Mouse (Mus musculus) spleen, postnatal 36 days (tissue): ENCODE results near the gene Spats1.
"Not testable (repeated sequence)": the region's sequence is repeated elsewhere in the genome, so short reads cannot be mapped to it uniquely, and the experiment has no call there.

ENCODE experiments used
- DNase-seq, 2 experiments: peaks; one replicate each; pipeline ENCODE4 v3.0.0; 2022; ENCODE audit warnings: low spot score in 2 of 2, mixed read lengths in 1 of 2

The Spats1 gene

DNA sequence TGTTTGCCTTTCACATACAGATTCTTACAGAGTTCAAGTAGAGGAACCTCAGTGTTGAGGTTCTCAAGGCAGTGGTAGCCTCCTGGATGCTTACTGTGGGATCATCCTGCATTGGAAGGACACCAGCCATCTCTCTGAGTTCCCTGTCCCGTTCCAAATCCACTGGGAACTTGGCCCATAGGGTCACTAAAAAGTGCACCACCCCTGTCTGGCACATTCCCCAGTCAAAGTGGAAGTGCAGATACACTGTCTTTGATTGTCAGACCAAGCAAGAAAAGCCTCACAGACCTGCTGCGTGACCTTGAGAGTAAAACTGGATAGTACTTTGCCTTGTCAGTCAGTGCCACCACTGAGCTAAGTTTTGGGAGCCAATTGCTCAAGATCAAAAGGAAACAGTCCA lies 28.2 kb downstream of the Spats1 start:
- no peak for DNase-seq

DNA sequence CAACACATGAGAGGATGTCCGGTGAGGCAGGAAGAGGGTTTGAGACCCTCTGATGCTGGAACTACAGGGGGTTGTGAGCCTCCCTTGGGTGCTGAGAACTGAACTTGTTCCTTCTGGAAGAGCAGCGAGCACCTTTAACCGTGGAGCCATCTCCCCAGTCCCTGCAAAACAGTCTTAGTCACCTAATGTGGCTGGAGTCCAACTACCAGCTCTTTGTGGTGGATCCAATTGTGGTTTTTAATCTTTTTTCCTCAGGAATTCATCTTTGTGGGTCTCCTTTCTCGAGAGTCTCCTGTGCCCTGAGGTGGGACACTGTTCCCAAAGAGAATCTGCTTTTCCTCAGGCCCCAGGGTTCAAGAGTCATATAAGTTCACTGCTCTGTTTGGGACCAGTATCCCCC lies 29.3 kb downstream of the Spats1 start:
- DNase-seq: no peak

DNA sequence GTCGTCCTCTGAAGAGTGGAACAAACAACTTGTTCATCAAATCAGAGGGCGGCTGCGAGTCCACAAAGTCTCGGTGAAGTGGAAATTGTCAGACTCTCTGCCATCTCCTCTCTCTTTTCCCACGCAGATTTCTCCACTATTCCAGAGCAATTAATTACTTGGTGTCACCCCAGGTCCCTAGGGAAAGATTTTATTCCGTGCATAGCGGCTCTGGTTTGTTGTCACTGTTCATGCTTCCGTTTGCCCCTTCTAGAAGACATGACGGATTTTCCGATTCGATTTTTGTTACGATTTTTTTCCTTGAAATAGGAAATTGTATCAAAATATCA lies 41.0 kb downstream of the Spats1 start:
- no peak for DNase-seq

DNA sequence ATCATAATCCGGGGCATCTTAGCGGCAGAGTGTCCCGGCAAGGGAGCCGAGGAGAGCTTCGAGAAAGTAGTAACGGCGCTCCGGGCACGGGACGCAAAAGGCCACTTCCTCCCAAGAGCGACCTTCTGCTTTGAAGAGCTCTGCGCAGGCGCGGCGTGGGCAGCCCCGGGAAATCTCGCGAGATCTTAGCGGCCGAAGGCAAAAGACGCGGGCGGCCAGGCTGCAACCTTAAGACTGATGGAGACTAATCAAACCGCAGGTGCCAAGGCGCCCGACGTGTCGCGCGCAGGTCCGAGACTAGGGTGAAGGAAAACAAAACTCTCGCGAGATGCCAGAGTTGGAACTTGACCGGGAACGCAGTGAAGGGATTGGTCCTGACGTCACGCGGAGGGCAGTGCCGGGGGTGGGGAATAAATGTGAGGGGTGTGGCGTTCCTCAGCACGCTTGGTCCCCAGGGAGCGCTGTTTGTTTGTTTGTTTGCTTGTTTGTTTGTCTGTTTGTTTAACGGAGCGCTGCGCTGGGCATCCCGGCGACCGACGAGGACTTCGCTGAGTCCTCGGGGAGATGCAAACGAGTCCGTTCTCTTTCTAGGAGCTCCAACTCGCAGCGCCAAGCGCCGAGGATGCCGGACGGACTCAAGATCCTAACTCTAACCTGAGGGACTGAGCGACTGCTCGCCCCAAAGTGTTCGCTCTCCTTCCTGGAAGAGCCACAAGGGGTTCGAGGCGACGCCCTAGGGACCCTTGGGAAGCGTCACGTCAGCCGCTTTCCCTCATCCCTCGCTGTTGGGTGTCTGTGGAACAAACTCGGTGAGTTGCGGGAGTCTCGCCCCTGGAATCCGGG lies 41.6 kb downstream of the Spats1 start, which contains the start of gene Cdc5l:
Gene Cdc5l, minus strand, starts transcription at position 319 of the 843 bp plus-strand sequence.
- DNase-seq: peak; percentile 94 to 97

DNA sequence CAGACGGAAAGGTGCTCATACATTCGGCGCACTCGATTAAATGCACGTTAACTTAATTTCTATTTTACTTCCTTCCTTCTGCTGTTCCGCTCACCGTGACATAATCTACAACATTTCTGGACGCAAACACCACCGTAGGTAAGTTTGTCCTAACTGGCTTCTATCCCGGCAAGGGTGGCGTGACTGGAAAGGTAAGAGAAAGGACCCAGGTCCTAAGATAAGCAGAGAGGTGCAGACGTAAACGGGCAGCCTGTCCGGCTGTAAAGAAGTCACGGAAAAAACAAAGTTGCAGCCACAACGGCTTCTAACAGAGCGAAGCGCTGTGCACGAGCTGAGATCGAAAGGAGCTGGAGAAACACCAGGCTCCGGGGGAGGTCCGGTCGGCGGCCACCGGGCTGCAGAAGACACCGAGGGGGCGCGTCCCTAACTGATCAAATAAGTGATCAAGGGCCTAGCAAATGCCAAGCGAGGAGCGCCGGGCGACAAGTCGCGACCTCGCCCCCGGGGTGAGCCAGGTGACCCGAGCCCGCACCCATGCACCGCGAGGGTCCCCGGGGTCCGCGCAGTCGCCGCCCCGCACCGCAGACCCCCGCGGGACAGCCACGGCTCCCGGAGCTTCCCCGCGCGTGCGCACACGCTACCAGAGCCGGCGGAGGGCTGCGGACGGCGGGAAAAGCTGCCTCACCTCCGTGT lies 42.4 kb downstream of the Spats1 start:
- DNase-seq: peak in 1 of 2 experiments; percentile 46

DNA sequence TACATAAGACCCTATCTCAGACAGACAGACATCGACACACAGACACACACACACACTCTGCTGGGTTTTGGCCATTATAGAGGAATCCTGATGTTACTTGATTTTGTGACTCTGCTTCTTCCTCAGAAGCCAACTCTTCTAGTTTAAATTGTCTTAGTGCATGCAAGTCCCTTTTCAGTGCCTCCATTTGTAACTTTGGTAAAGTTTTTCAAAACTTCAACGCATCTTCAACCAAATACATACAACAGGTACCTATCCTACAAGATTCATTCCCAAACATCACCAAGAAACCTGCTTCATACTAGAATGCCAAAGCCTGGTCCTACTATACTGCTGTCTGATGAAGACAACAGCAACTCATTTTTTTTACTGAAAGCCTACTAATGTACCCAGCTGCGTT lies 43.2 kb downstream of the Spats1 start:
- no peak for DNase-seq

DNA sequence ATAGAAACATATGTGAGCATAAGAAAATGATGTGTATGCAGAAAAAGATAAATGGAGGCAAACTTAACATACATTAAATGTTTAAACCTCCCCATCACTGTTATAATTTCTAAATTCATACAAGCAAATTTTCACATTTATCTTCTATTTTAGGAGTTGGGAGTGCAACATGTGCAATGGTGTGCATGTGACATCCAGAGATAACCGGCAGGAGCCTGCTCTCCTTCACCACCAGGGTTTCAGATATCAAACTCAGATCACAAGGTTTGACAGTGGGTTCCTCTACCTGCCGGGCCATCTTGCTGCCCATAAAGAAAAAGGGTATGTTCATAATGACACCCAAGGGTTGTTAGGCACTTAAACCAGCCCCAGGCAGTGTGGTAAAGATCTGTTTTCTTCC lies 57.8 kb downstream of the Spats1 start:
- no peak for DNase-seq

DNA sequence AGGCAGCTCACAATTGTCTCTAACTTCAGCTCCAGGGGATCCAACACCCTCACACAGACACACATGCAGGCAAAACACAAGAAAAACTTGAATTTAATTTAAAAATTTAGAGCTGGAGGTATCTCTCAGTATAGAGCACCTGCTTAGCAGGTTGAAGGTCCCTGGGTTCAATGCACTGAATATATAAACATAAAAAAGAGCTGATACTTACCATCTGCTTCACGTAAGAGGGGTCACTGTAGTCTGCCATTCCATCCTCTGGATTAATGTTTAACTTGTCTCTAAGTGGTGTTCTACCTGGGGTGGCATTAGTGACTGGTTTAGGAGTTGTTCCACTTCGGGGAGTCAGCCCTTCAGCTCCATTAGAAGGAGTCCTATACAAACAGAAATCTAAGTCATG lies 63.6 kb downstream of the Spats1 start:
- not testable (repeated sequence) for DNase-seq

DNA sequence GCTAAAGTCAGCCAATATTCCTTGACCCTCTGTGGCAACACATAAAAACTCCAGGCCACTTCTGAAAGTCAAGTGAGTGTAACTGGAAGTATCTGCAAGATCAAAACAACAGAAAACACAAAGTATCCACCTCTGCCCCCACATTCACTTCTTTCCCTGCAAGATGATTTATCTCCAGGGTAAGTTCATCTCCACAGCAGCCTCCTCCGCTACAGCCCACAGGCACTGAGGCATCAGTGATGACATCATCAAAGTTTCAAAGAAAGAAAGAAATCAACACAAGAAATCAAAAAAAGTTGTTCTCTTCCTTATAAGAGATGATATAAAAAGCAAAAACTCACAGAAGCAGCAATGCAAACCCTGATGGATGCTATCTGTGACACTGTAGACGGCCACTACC lies 66.5 kb downstream of the Spats1 start:
- no peak for DNase-seq

DNA sequence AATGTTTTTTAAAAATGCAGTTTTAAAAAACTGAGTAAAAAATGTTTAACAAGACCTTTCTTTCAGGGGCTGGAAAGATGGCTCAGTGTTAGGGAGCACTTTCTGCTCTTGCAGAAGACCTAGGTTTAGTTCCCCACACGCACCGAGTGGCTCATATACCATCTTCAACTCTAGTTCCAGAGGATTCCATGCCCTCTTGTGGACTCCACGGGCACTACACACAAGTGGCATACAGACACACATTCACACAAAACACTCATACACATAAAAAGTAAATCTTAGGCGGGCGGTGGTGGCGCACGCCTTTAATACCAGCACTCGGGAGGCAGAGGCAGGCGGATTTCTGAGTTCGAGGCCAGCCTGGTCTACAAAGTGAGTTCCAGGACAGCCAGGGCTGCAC lies 68.9 kb downstream of the Spats1 start:
- DNase-seq: no peak

DNA sequence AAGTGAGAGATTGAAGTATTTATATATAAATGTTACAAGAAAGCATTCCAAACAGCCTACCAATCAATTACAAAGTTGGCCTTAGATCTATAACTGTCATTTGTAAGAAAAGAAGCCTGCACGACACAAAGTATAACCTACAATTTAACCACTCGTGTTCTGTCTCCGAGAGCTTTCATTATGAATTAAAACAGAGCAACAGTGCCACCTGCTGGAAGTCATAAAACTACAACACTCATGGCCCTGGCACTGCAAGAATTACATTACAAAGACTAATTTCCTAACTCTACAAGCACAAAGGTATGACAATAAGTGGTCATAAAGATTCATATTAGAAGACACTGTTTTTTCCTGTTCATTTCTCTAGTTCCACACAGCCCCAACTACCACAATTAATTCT lies 72.0 kb downstream of the Spats1 start:
- peak; percentile 6 to 33 for DNase-seq

DNA sequence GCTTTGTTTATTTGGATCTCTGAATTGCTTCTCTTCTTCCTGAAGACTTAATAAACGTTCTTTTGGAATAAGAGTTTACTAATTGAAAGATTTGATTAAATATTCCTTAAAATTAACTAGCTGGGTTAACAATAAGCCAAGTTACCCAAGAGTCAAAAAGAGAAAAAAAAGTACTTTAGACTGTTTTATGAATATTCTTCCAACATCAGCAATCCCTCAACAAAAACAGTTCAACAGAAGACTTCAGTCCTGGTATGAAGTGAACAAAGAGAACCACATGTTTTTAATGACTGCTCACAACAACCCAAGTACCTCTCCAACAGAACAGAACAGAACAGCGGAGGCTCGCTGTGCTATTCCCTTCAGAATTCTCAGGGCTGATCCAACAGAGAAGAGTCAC lies 72.6 kb downstream of the Spats1 start:
- no peak for DNase-seq

DNA sequence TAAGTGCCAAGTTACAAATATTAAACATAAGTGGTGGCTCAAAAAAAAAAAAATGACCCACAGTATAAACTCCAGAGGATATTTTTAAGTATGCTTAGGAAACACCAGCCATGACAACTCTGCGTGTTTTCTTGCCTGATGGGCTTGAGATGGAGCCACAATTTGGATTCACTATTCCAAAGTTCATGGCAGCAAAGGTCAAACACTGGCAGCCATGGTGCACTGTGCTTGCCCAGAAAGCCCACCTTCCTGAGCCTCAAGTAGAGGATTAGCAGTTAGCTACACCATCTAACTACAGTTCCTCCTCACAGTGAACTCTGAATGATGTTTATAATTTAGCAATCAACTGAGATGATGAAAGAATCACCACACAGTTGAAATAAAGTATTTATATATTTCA lies 73.1 kb downstream of the Spats1 start:
- no peak for DNase-seq

DNA sequence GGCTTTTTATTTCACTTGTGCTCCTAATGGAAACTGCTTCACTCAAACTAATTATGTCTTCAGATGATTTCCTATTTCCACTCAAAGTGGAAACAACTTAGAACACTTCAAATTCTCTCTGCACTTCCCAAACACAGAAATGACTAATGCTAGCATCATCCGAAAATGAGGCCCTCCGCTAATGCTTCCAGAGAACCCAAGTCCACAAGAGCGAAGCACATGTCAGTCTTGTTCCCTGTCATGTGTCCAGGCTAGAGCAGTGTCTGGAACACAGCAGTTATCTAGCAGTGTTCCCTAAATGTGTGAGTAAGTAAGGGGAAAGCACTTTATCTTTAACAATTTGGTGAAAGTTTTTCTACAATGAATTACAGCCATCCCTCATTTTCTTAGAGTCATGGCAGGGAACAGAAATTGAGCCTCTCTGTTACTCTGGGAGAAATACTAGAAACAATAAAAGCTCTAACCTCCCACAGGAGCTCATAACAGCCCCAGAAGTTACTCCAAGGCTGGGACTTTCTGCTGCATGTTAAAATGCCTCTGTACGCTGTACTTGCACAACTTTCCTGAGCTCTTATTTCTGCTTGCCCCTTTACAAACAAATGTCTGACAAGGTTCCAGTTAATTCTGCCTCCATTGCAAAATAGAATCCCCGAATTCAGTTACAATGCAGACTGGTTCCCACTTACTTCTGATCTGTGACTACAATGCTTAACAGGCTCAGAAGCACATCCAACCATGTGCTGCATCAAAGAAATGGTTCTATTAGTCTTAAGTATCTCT lies 73.9 kb downstream of the Spats1 start:
- no peak for DNase-seq

DNA sequence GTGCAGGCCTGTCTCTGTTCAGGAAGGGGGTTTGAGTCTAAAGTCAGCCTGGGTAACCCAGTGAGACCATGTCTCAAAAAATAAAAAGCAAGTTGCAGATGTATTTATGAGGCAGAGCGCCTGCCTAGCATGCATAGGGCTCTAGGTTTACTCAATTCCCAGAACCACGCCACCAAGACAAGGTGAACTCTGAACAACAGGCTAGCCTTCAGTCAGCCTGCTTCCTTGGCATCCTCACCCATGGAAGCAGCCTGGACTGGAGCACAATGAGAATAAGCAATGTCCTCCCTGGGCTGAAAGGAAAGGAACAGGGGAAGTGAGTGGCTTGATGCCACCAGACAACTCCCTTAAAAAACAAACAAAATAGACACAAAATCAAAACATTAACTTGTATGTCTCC lies 77.2 kb downstream of the Spats1 start:
- no peak for DNase-seq

DNA sequence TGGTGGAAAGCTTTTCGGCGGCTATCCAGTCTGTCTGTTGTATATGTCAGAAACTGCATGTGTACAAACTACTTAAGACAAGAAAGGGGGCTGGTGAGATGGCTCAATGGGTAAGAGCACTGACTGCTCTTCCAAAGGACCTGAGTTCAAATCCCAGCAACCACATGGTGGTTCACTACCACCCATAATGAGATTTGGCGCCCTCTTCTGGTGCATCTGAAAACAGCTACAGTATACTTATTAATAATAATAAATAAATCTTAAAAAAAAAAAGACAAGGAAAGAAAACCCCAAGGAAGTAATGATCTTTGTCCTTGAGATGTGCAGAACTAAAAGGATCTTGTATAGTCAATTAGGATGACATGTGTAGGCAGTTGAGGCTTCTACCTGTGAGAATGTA lies 77.7 kb downstream of the Spats1 start:
- no peak for DNase-seq

DNA sequence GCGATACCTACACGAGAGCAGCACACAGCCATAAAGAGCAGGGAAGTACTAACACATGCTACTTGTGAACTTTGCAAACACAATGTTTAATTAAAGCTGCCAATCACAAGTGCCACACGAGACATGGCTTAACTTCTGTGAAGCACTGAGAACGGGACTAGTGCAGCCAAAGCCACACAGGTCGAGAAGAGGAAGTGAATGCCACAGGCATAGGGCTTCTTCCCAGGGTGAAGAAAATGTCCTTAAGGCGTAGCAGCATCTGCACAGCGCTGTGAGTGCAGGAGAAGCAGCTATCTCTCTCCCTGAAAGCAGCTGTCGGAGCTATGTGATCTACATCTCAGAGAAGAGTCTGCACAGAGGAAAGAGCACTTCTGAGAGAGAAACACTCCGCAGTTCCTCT lies 80.6 kb downstream of the Spats1 start:
- DNase-seq: no peak

DNA sequence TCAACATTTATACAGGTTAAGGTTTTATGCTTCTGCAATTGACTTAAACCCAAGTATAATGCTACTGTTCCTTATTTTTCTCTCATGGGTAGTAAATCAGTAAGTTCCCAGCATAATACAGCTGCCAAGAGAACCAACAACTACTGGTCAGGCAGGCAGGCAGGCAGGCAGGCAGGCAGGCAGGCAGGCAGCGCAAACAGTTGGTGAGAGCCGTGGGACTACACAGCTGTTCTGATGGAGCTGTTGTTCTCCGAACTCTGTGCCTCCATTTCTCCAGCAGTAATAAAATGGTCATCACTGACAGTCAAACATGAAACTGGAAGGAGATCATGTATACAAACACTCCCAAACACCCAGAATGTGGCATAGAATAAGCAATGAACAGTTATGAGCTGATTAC lies 81.5 kb downstream of the Spats1 start:
- no peak for DNase-seq
